Comparison of ENCODE assay signal across 33 mouse cellular contexts in the genomic region with DNA sequence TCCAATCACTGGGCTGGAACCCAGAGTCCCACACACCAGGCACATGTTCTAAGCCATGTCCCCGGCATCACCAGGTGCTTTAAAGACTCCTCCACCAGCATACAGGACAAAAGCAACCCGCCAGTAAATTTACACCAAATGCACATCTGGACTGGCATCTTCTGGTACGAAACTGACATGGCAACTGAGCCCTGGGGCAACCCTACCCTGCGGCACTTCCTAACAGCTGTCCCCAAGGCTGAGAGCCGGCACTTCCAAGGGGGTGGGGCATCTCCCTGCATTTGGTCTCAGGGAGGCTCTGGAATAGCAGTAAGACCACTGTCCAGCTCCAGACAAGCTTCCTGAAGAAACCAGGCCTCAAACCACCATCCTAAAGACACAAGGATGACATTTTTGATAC. TPM values are rescaled to one million over a fixed set of nuclear protein-coding genes. Genes with fewer than 3 reads are reported as not detected.
"Had no signal": no experiment of that assay in that cellular context is flagged by ENCODE, and none has a peak within 500 bp of the region (broad histone marks: within the 10 kb centered on the region; RNA-seq: fewer than 3 reads in every experiment).

No protein-coding gene starts in this region.

- H3K9me3 ChIP-seq: limb, embryonic 10.5 days; limb, embryonic 12.5 days; limb, embryonic 13.5 days; limb, embryonic 15.5 days; liver, embryonic 12.5 days; liver, embryonic 13.5 days; liver, embryonic 15.5 days; lung, embryonic 15.5 days; megakaryocyte, embryonic 14.5 days; midbrain, embryonic 10.5 days; midbrain, embryonic 12.5 days; midbrain, embryonic 13.5 days; midbrain, embryonic 15.5 days had no signal

- H3K4me2 ChIP-seq: limb, embryonic 12.5 days; limb, embryonic 13.5 days; limb, embryonic 15.5 days; liver, embryonic 11.5 days; liver, embryonic 12.5 days; liver, embryonic 13.5 days; liver, embryonic 15.5 days; lung, embryonic 14.5 days; lung, embryonic 15.5 days; midbrain, embryonic 11.5 days; midbrain, embryonic 12.5 days; midbrain, embryonic 13.5 days; midbrain, embryonic 15.5 days had no signal

- H3K4me1 ChIP-seq: limb, embryonic 12.5 days; limb, embryonic 13.5 days; midbrain, embryonic 10.5 days; midbrain, embryonic 12.5 days; midbrain, embryonic 13.5 days; midbrain, embryonic 15.5 days had no signal

- H3K27me3 ChIP-seq: limb, embryonic 12.5 days; limb, embryonic 13.5 days; limb, embryonic 15.5 days; liver, embryonic 12.5 days; liver, embryonic 13.5 days; liver, embryonic 15.5 days; lung, embryonic 15.5 days; megakaryocyte, embryonic 14.5 days; midbrain, embryonic 12.5 days; midbrain, embryonic 13.5 days; midbrain, embryonic 15.5 days had no signal

- H3K9ac ChIP-seq: limb, embryonic 12.5 days; limb, embryonic 13.5 days; limb, embryonic 15.5 days; liver, embryonic 12.5 days; liver, embryonic 13.5 days; liver, embryonic 14.5 days; liver, embryonic 15.5 days; liver, postnatal 0 days; lung, embryonic 14.5 days; lung, embryonic 15.5 days; midbrain, embryonic 12.5 days; midbrain, embryonic 13.5 days; midbrain, embryonic 15.5 days had no signal

- H3K4me3 ChIP-seq: limb, embryonic 10.5 days; limb, embryonic 12.5 days; limb, embryonic 13.5 days; limb, embryonic 15.5 days; liver, embryonic 12.5 days; liver, embryonic 13.5 days; liver, embryonic 15.5 days; lung, embryonic 15.5 days; megakaryocyte, embryonic 14.5 days; midbrain, embryonic 10.5 days; midbrain, embryonic 12.5 days; midbrain, embryonic 13.5 days; midbrain, embryonic 15.5 days; myocyte had no signal

- H3K27ac ChIP-seq: limb, embryonic 10.5 days; limb, embryonic 12.5 days; limb, embryonic 13.5 days; limb, embryonic 15.5 days; liver, embryonic 12.5 days; liver, embryonic 13.5 days; liver, embryonic 14.5 days; liver, embryonic 15.5 days; lung, embryonic 15.5 days; macrophage; midbrain, embryonic 10.5 days; midbrain, embryonic 12.5 days; midbrain, embryonic 13.5 days; midbrain, embryonic 15.5 days had no signal

- DNase-seq: left cerebral cortex, postnatal 4 days; liver; liver, embryonic 13.5 days; liver, postnatal 0 days; lung, adult 18-20 months; lung, adult 2 months; lung, embryonic 14.5 days; lung, postnatal 10 days; lung, postnatal 14 days; lung, postnatal 36 days; lung, postnatal 4 days; midbrain, embryonic 14.5 days had no signal

RNA-seq across cellular contexts. Expression of gene Adamts7, which starts 40.4 kb away (rescaled TPM):
- total RNA-seq: megakaryocyte progenitor cell, adult 5-6 weeks; megakaryocyte, adult 5-6 weeks; megakaryocyte-erythroid progenitor cell, adult 5-6 weeks; monocyte, adult 5-6 weeks had no signal
- polyA plus RNA-seq: macrophage had no signal
